Mouse (Mus musculus) kidney, postnatal 0 days (tissue): Measurements from ENCODE around the gene Ubash3b. TPM values are rescaled to one million over a fixed set of nuclear protein-coding genes. Genes with fewer than 3 reads are reported as not detected.

ENCODE experiments used
- ATAC-seq: fragments of 200-750 bp; cut with Nextera tagmentation; replicated peaks from 2 replicates; pipeline ENCODE4 v1.8.0; 2017; ENCODE audit warnings: low read depth, moderate number of reproducible peaks, moderate TSS enrichment, moderate library complexity; ENCODE audit not compliant: low FRiP score
- DNase-seq: peaks from one replicate; pipeline ENCODE4 v3.0.0-alpha.2; 2016; ENCODE audit warnings: low spot score
- H3K27ac ChIP-seq: fragments of 300-500 bp; sonication (generic); 2 replicates; pipeline ENCODE4 v1.5.1; 2014; ENCODE audit warnings: mild to moderate bottlenecking
- H3K27me3 ChIP-seq: fragments of 300-500 bp; sonication (generic); 2 replicates; pipeline ENCODE4 v1.6.1; 2014; ENCODE audit warnings: low read length, mixed read lengths; ENCODE audit not compliant: insufficient read depth
- H3K36me3 ChIP-seq: fragments of 300-500 bp; sonication (generic); 2 replicates; pipeline ENCODE4 v1.6.1; 2014; ENCODE audit warnings: low read length, mixed read lengths; ENCODE audit not compliant: insufficient read depth
- H3K4me1 ChIP-seq: fragments of 300-500 bp; sonication (generic); replicated peaks from 2 replicates; pipeline ENCODE4 v1.6.1; 2014; ENCODE audit warnings: antibody characterized with exemption, low read length, mixed read lengths; ENCODE audit not compliant: insufficient read depth
- H3K4me2 ChIP-seq: fragments of 300-500 bp; sonication (generic); 2 replicates; pipeline ENCODE4 v1.6.1; 2014; ENCODE audit warnings: mild to moderate bottlenecking, low read length, moderate library complexity, mixed read lengths
- H3K4me3 ChIP-seq: fragments of 300-500 bp; sonication (generic); replicated peaks from 2 replicates; pipeline ENCODE4 v1.5.1; 2014; ENCODE audit warnings: low read depth, low read length
- H3K9ac ChIP-seq: fragments of 300-500 bp; sonication (generic); 2 replicates; pipeline ENCODE4 v1.6.1; 2014; ENCODE audit warnings: low read depth, low read length
- H3K9me3 ChIP-seq: fragments of 300-500 bp; sonication (generic); replicated peaks from 2 replicates; pipeline ENCODE4 v1.6.1; 2016; ENCODE audit warnings: low read length, inconsistent platforms, mixed read lengths
- CTCF ChIP-seq: IDR thresholded peaks from 2 replicates; pipeline ENCODE4 v1.5.1; 2016; ENCODE audit warnings: antibody characterized with exemption, low read depth, mild to moderate bottlenecking, moderate library complexity
- WGBS: fragments of 180-500 bp; shearing (Covaris S2); extraction: QIAGEN DNeasy Blood & Tissue Kit; methylation state at CpG from one replicate; pipeline ENCODE4 v1.1.7; 2014; 5-methylcytosine and 5-hydroxymethylcytosine counted together
- polyA plus RNA-seq: library from polyadenylated mRNA; unstranded; fragments of >200 nt; fragmentation: Nextera tagmentation; extraction: Ambion mirVana; gene quantifications from 2 replicates; pipeline ENCODE4 v1.2.1, GENCODE M21; 2015

Ubash3b gene
- polyA plus RNA-seq, 1 experiment from 2014 or later, result 7.5 TPM

- Histone ChIP-seq H3K4me3 (peak overlapping the region; percentile 87), H3K27me3 (no peaks in the 10 kb centered on the region), H3K9me3 (no peaks in the 10 kb centered on the region), H3K9ac (peak overlapping the region; percentile 75), H3K27ac (no peak overlapping the region), H3K4me1 (peaks cover 13% of the 10 kb centered on the region), H3K4me2 (peak overlapping the region; percentile 85), H3K36me3 (no peaks in the 10 kb centered on the region)
- WGBS, result 20% methylated on average over 15 of the region's 15 CpGs
- DNase-seq, result no peak
- no peak for ATAC-seq
- TF ChIP-seq CTCF, result no peak
Observed at GRCm38 (mm10) chr9:41157872-41158567, 3.5 kb downstream of the Ubash3b start.

- 1% methylated on average over 78 of the region's 82 CpGs for WGBS
- ATAC-seq (peak; percentile 81), DNase-seq (peak; percentile 91)
- peaks cover 19% of the 10 kb centered on the region for H3K4me1 ChIP-seq
- H3K4me2 ChIP-seq, result peak overlapping the region; percentile 85
- H3K4me3 ChIP-seq, result peak overlapping the region; percentile 87
- TF ChIP-seq CTCF, result no peak
- H3K9ac ChIP-seq, result peak overlapping the region; percentile 75
- no peaks in the 10 kb centered on the region for H3K27me3 ChIP-seq
- peak overlapping the region; percentile 81 for H3K27ac ChIP-seq
- no peaks in the 10 kb centered on the region for H3K36me3 ChIP-seq
- no peaks in the 10 kb centered on the region for H3K9me3 ChIP-seq
Observed at GRCm38 (mm10) chr9:41157020-41157871, 4.3 kb downstream of the Ubash3b start.

GRCm38 (mm10) chr9:41156720-41157019 is 4.8 kb downstream of the Ubash3b start:
- Histone ChIP-seq H3K4me2 (peak overlapping the region; percentile 85), H3K27ac (peak overlapping the region; percentile 81; the same call in 1 of the 2 replicates), H3K4me3 (peak overlapping the region; percentile 87), H3K36me3 (no peaks in the 10 kb centered on the region), H3K9ac (peak overlapping the region; percentile 75), H3K9me3 (no peaks in the 10 kb centered on the region), H3K27me3 (no peaks in the 10 kb centered on the region), H3K4me1 (peaks cover 21% of the 10 kb centered on the region)
- WGBS, result under 1% methylated on average over 20 of the region's 20 CpGs
- ATAC-seq (peak; percentile 6; the same call in 1 of the 2 replicates), DNase-seq (peak; percentile 42)
- TF ChIP-seq CTCF, result no peak

- H3K4me1 ChIP-seq, result peaks cover 26% of the 10 kb centered on the region
- H3K36me3 ChIP-seq, result no peaks in the 10 kb centered on the region
- H3K27ac ChIP-seq, result no peak overlapping the region
- ATAC-seq (no peak), DNase-seq (no peak)
- H3K4me2 ChIP-seq, result peak overlapping the region; percentile 85
- peak overlapping the region; percentile 75 for H3K9ac ChIP-seq
- TF ChIP-seq CTCF, result no peak
- no peaks in the 10 kb centered on the region for H3K9me3 ChIP-seq
- H3K4me3 ChIP-seq, result peak overlapping the region; percentile 87
- no peaks in the 10 kb centered on the region for H3K27me3 ChIP-seq
- 24% methylated on average over 19 of the region's 20 CpGs for WGBS
Observed at GRCm38 (mm10) chr9:41156006-41156719, 5.3 kb downstream of the Ubash3b start.

- ATAC-seq, result no peak
Observed at GRCm38 (mm10) chr9:41153979-41154378, 7.5 kb downstream of the Ubash3b start.

GRCm38 (mm10) chr9:41153050-41153449 is 8.4 kb downstream of the Ubash3b start:
- 24% methylated on average over 5 of the region's 5 CpGs for WGBS
- ATAC-seq (no peak), DNase-seq (no peak)
- no peak overlapping the region for H3K4me3 ChIP-seq
- no peak overlapping the region for H3K9ac ChIP-seq
- H3K9me3 ChIP-seq, result no peaks in the 10 kb centered on the region
- no peaks in the 10 kb centered on the region for H3K36me3 ChIP-seq
- H3K4me1 ChIP-seq, result peaks cover 30% of the 10 kb centered on the region
- H3K27me3 ChIP-seq, result no peaks in the 10 kb centered on the region
- peak overlapping the region; percentile 47; the same call in 1 of the 2 replicates for H3K27ac ChIP-seq
- no peak overlapping the region for H3K4me2 ChIP-seq
- TF ChIP-seq CTCF, result no peak

More at GRCm38 (mm10) chr9:41153979-41154378, 7.5 kb downstream of the Ubash3b start:
- Histone ChIP-seq H3K4me3 (no peak overlapping the region), H3K36me3 (no peaks in the 10 kb centered on the region), H3K27me3 (no peaks in the 10 kb centered on the region), H3K4me1 (peaks cover 26% of the 10 kb centered on the region), H3K27ac (no peak overlapping the region), H3K9ac (no peak overlapping the region), H3K4me2 (no peak overlapping the region), H3K9me3 (no peaks in the 10 kb centered on the region)
- no peak for TF ChIP-seq CTCF
- 68% methylated on average over 1 of the region's 1 CpGs for WGBS
- no peak for DNase-seq
